Comparison of ENCODE assay signal across 18 mouse cellular contexts in genomic region chr14:18940068-18940467, GRCm38 (mm10). TPM values are rescaled to one million over a fixed set of nuclear protein-coding genes. Genes with fewer than 3 reads are reported as not detected.
DNase-seq lines count a peak whose midpoint lies in the region; ATAC-seq and TF ChIP-seq lines count a peak whose summit lies in the region.
"Had no signal": no experiment of that assay in that cellular context is flagged by ENCODE, and none has a peak within 500 bp of the region (broad histone marks: within the 10 kb centered on the region; RNA-seq: fewer than 3 reads in every experiment).

No protein-coding gene starts in this region.

- ATAC-seq in megakaryocyte, adult 5-6 weeks (ENCODE audit: poor library complexity, severe bottlenecking): 0 out of 2 replicates have a peak, but pooled peaks have one; percentile 30
- no peak for ATAC-seq in stomach, postnatal 0 days (ENCODE audit: low FRiP score, low TSS enrichment)
- ATAC-seq: hindbrain, embryonic 16.5 days; intestine, embryonic 15.5 days; midbrain, embryonic 15.5 days had no signal

- no peak overlapping the region for H3K9ac ChIP-seq in stomach, postnatal 0 days (ENCODE audit: low read length)
- H3K9ac ChIP-seq: intestine, embryonic 15.5 days; liver, embryonic 13.5 days; midbrain, embryonic 15.5 days; neural tube, embryonic 13.5 days had no signal

- TF ChIP-seq CTCF in left cerebral cortex, adult 2 months (IDR thresholded peaks at IDR 0.05): no peak
- TF ChIP-seq CTCF in stomach, postnatal 0 days (IDR thresholded peaks at IDR 0.05; ENCODE audit: low read depth): no peak

- TF ChIP-seq EP300 in stomach, postnatal 0 days (optimal IDR thresholded peaks at IDR 0.05): no peak

- H3K4me2 ChIP-seq in stomach, postnatal 0 days (replicated peaks; ENCODE audit: low read depth): no peak overlapping the region
- H3K4me2 ChIP-seq: intestine, embryonic 15.5 days; liver, embryonic 13.5 days; midbrain, embryonic 15.5 days; neural tube, embryonic 13.5 days had no signal

- intact Hi-C loops in left cerebral cortex, adult 2 months (cut with DNase I): no loop called here
- intact Hi-C loops in left cerebral cortex, postnatal 36 days (cut with DNase I): no loop called here

- H3K9me3 ChIP-seq in stomach, postnatal 0 days (ENCODE audit: control insufficient read depth, low read length): no peaks in the 10 kb centered on the region
- H3K9me3 ChIP-seq: heart, embryonic 10.5 days; intestine, embryonic 15.5 days; liver, embryonic 13.5 days; midbrain, embryonic 15.5 days; neural tube, embryonic 13.5 days had no signal

- H3K27me3 ChIP-seq in stomach, postnatal 0 days (ENCODE audit: control insufficient read depth, insufficient read depth, low read length): no peaks in the 10 kb centered on the region
- H3K27me3 ChIP-seq: intestine, embryonic 15.5 days; liver, embryonic 13.5 days; midbrain, embryonic 15.5 days; neural tube, embryonic 13.5 days had no signal

- H3K4me3 ChIP-seq in left cerebral cortex, adult 2 months: no peak overlapping the region
- no peak overlapping the region for H3K4me3 ChIP-seq in stomach, postnatal 0 days (ENCODE audit: low read depth, low read length)
- H3K4me3 ChIP-seq: embryonic facial prominence, embryonic 10.5 days; heart, embryonic 10.5 days; intestine, embryonic 15.5 days; liver, embryonic 13.5 days; midbrain, embryonic 15.5 days; neural tube, embryonic 13.5 days had no signal

- no peaks in the 10 kb centered on the region for H3K4me1 ChIP-seq in stomach, postnatal 0 days (replicated peaks; ENCODE audit: control insufficient read depth, insufficient read depth)
- H3K4me1 ChIP-seq: embryonic facial prominence, embryonic 10.5 days; heart, embryonic 10.5 days; intestine, embryonic 15.5 days; liver, embryonic 13.5 days; midbrain, embryonic 15.5 days; neural tube, embryonic 13.5 days had no signal

- H3K36me3 ChIP-seq in stomach, postnatal 0 days (ENCODE audit: control insufficient read depth, insufficient read depth, low read length): no peaks in the 10 kb centered on the region
- H3K36me3 ChIP-seq: embryonic facial prominence, embryonic 10.5 days; heart, embryonic 10.5 days; intestine, embryonic 15.5 days; liver, embryonic 13.5 days; midbrain, embryonic 15.5 days; neural tube, embryonic 13.5 days had no signal

- H3K27ac ChIP-seq in left cerebral cortex, adult 2 months: peak overlapping the region; percentile 80
- no peak overlapping the region for H3K27ac ChIP-seq in stomach, postnatal 0 days (replicated peaks)
- H3K27ac ChIP-seq: embryonic facial prominence, embryonic 10.5 days; heart, embryonic 10.5 days; intestine, embryonic 15.5 days; liver, embryonic 13.5 days; midbrain, embryonic 15.5 days; neural tube, embryonic 13.5 days had no signal

- no peak for DNase-seq in left cerebral cortex, adult 2 months (ENCODE audit: extremely low spot score in 1 of 2, low spot score in 2 of 2)
- no peak for DNase-seq in left cerebral cortex, postnatal 36 days (ENCODE audit: low spot score in 2 of 2)
- peak; percentile 15 for DNase-seq in 416B (ENCODE audit: low read depth)
- DNase-seq in brain, adult 2 months (ENCODE audit: low read depth, low spot score): peak; percentile 69
- no peak for DNase-seq in stomach, postnatal 0 days (ENCODE audit: low spot score)
- no peak for DNase-seq in lung, postnatal 10 days
- no peak for DNase-seq in right cerebral cortex, adult 18-20 months
- DNase-seq: cerebellum, adult 9-10 months; kidney, postnatal 36 days; liver, embryonic 13.5 days; lung, adult 2 months had no signal

RNA-seq across cellular contexts. Expression of gene Ube2e2, which starts 46.0 kb away (rescaled TPM):
- 100 to 1,000 TPM; 164 to 172 TPM for total RNA-seq in left cerebral cortex, adult 2 months (2021)
- total RNA-seq in left cerebral cortex, postnatal 36 days (2021): 100 to 1,000 TPM; 170 to 172 TPM
- 4.3 and 5.1 TPM in 2 replicates for total RNA-seq in megakaryocyte, adult 5-6 weeks (2015)
- total RNA-seq in megakaryocyte, adult 5-6 weeks (2017): 4.8 and 5.4 TPM in 2 replicates
- polyA plus RNA-seq in stomach, postnatal 0 days (2015; fragmentation: Nextera tagmentation; extraction: Ambion mirVana): 61.5 and 70.8 TPM in 2 replicates

Comparison
In these comparisons a context has a peak if more than half of its experiments do, and no peak if none do; other contexts are left out.
1. DNase-seq: peak in 416B (single experiment) and brain, adult 2 months (single experiment); none in left cerebral cortex, adult 2 months (0 of 2), left cerebral cortex, postnatal 36 days (0 of 2), stomach, postnatal 0 days (single experiment), lung, postnatal 10 days (single experiment) and right cerebral cortex, adult 18-20 months (single experiment).
2. RNA of gene Ube2e2, which starts 46.0 kb away (total RNA-seq): 164 to 172 TPM in left cerebral cortex, adult 2 months and 170 to 172 TPM in left cerebral cortex, postnatal 36 days; 4.3 to 5.4 TPM in megakaryocyte, adult 5-6 weeks; every median in the first group is over 10 times any median in the second.